In the genomic region with DNA sequence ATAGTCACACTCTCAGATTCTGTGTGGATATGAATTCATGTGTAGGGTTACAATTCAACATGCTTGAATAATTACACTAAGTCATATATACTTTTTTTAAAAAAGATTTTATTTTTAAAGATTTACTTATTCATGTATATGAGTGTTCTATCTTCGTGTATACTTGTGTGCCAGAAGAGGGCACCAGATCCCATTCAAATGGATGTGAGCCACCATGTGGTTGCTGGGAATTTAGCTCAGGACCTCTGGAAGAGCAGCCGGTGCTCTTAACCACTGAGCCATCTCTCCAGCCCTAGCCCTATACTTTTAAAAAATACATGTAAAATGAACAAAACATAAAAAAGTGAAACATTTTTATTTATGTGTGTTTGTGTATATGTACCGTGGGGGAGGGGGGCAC, we compare ENCODE assay signal across 16 mouse cellular contexts. TPM values are rescaled to one million over a fixed set of nuclear protein-coding genes. Genes with fewer than 3 reads are reported as not detected.
A peak's percentile ranks its signal among the peaks of the same experiment; 100 is the strongest.
DNase-seq lines count a peak whose midpoint lies in the region; ATAC-seq and TF ChIP-seq lines count a peak whose summit lies in the region.
"Had no signal": no experiment of that assay in that cellular context is flagged by ENCODE, and none has a peak within 500 bp of the region (broad histone marks: within the 10 kb centered on the region; RNA-seq: fewer than 3 reads in every experiment).

No protein-coding gene starts in this region.

- in situ Hi-C loops in Patski (cut with MboI; ENCODE audit: low pct_unique_long_range_greater_than_20kb) = no loop called here

- H3K27me3 ChIP-seq in E14TG2a.4 (ENCODE audit: insufficient read depth, low read length) (no peaks in the 10 kb centered on the region), Patski (no peaks in the 10 kb centered on the region)
- H3K27me3 ChIP-seq in hindbrain, embryonic 16.5 days (replicated peaks; ENCODE audit: control insufficient read depth, insufficient read depth, low read length) = no peaks in the 10 kb centered on the region
- no peaks in the 10 kb centered on the region for H3K27me3 ChIP-seq in liver, embryonic 12.5 days (replicated peaks)
- H3K27me3 ChIP-seq: forebrain, embryonic 13.5 days; heart, embryonic 12.5 days; hindbrain, embryonic 15.5 days had no signal

- H3K4me1 ChIP-seq in E14TG2a.4 (replicated peaks; ENCODE audit: low read depth, low read length) = peaks cover 50% of the 10 kb centered on the region
- H3K4me1 ChIP-seq in hindbrain, embryonic 16.5 days (ENCODE audit: control insufficient read depth, insufficient read depth, low read depth, low read length) = no peaks in the 10 kb centered on the region
- H3K4me1 ChIP-seq in liver, embryonic 12.5 days = no peaks in the 10 kb centered on the region
- H3K4me1 ChIP-seq: embryonic facial prominence, embryonic 10.5 days; forebrain, embryonic 13.5 days; hindbrain, embryonic 15.5 days had no signal

- no peaks in the 10 kb centered on the region for H3K9me3 ChIP-seq in E14TG2a.4 (ENCODE audit: low read length)
- H3K9me3 ChIP-seq in hindbrain, embryonic 16.5 days (ENCODE audit: control insufficient read depth, low read length) = no peaks in the 10 kb centered on the region
- no peaks in the 10 kb centered on the region for H3K9me3 ChIP-seq in liver, embryonic 12.5 days (replicated peaks)
- H3K9me3 ChIP-seq: forebrain, embryonic 13.5 days; heart, embryonic 12.5 days; hindbrain, embryonic 15.5 days had no signal

- POLR2A ChIA-PET in Patski (lab: Charles Lee) = interaction anchor here (1.1 kb wide), 1 partner anchor 112 kb away, joined by 4 read pairs; no protein-coding TSS in a partner anchor

- H3K36me3 ChIP-seq in E14TG2a.4 (ENCODE audit: insufficient read depth, low read length) = peaks cover 63% of the 10 kb centered on the region
- H3K36me3 ChIP-seq in hindbrain, embryonic 16.5 days (ENCODE audit: control insufficient read depth, insufficient read depth, low read length) = peaks cover 21% of the 10 kb centered on the region
- H3K36me3 ChIP-seq in liver, embryonic 12.5 days = peaks cover 75% of the 10 kb centered on the region

- TF ChIP-seq CTCF in left cerebral cortex, adult 2 months (IDR thresholded peaks at IDR 0.05) = peak; percentile 4; the same call in 1 of the 2 replicates
- peak; percentile 37 for TF ChIP-seq CTCF in E14TG2a.4 (conservative IDR thresholded peaks at IDR 0.05; ENCODE audit: low read length)
- TF ChIP-seq CTCF in Patski (IDR thresholded peaks at IDR 0.05) = peak; percentile 30

- CTCF ChIA-PET in Patski (lab: Charles Lee) = interaction anchor here (1.2 to 1.8 kb wide), 3 partner anchors 8 to 10 kb away, joined by 3 to 8 read pairs (median 3); no protein-coding TSS in a partner anchor

- H3K27ac ChIP-seq in left cerebral cortex, adult 2 months = no peak overlapping the region
- H3K27ac ChIP-seq in hindbrain, embryonic 16.5 days (ENCODE audit: low read depth, low read length) = no peak overlapping the region
- no peak overlapping the region for H3K27ac ChIP-seq in liver, embryonic 12.5 days
- H3K27ac ChIP-seq: embryonic facial prominence, embryonic 10.5 days; forebrain, embryonic 13.5 days; hindbrain, embryonic 15.5 days had no signal

- DNase-seq in left cerebral cortex, adult 2 months (ENCODE audit: extremely low spot score in 1 of 2, low spot score in 2 of 2) = no peak
- no peak for DNase-seq in left cerebral cortex, postnatal 10 days (ENCODE audit: extremely low spot score in 1 of 2, low spot score in 2 of 2)
- no peak for DNase-seq in Patski (ENCODE audit: low read depth, low spot score)
- DNase-seq: adrenal gland, adult 2 months; adrenal gland, postnatal 25 days; cerebellum, adult 18-20 months; forebrain, postnatal 0 days; gastrocnemius, postnatal 14 days had no signal

- H3K4me2 ChIP-seq in hindbrain, embryonic 16.5 days (ENCODE audit: low read length) = no peak overlapping the region
- H3K4me2 ChIP-seq in liver, embryonic 12.5 days = no peak overlapping the region
- H3K4me2 ChIP-seq: forebrain, embryonic 13.5 days; heart, embryonic 12.5 days; hindbrain, embryonic 15.5 days had no signal

- no peak overlapping the region for H3K4me3 ChIP-seq in left cerebral cortex, adult 2 months
- H3K4me3 ChIP-seq in E14TG2a.4 (replicated peaks; ENCODE audit: low read length) = no peak overlapping the region
- no peak overlapping the region for H3K4me3 ChIP-seq in hindbrain, embryonic 16.5 days (ENCODE audit: low read length)
- H3K4me3 ChIP-seq in liver, embryonic 12.5 days = no peak overlapping the region
- H3K4me3 ChIP-seq: embryonic facial prominence, embryonic 10.5 days; forebrain, embryonic 13.5 days; heart, embryonic 12.5 days; hindbrain, embryonic 15.5 days had no signal

- ATAC-seq in Patski = no peak
- ATAC-seq in hindbrain, embryonic 16.5 days = no peak
- ATAC-seq in liver, embryonic 12.5 days = no peak
- ATAC-seq: forebrain, embryonic 13.5 days; inflammation-experienced regulatory T-cells, adult 6 months had no signal

- H3K9ac ChIP-seq in hindbrain, embryonic 16.5 days (ENCODE audit: low read depth, low read length) = no peak overlapping the region
- no peak overlapping the region for H3K9ac ChIP-seq in liver, embryonic 12.5 days
- H3K9ac ChIP-seq: forebrain, embryonic 13.5 days; forebrain, postnatal 0 days; heart, embryonic 12.5 days; hindbrain, embryonic 15.5 days had no signal

- WGBS in hindbrain, embryonic 16.5 days = 97% methylated on average over 3 of the region's 3 CpGs
- WGBS in liver, embryonic 12.5 days (ENCODE audit: insufficient replicate concordance) = 80% methylated on average over 3 of the region's 3 CpGs

- intact Hi-C loops in left cerebral cortex, adult 2 months (cut with DNase I) = loop anchor here (5.0 kb wide), 1 partner anchor 45 kb away; no protein-coding TSS in a partner anchor
- intact Hi-C loops in left cerebral cortex, postnatal 10 days (cut with DNase I) = no loop called here

RNA-seq across cellular contexts. Expression of a gene that starts 26.3 kb away (rescaled TPM):
- total RNA-seq in left cerebral cortex, adult 2 months (2021) = 10 to 100 TPM; 29.8 to 29.9 TPM
- 10 to 100 TPM; 26.9 to 29.0 TPM for total RNA-seq in left cerebral cortex, postnatal 10 days (2021)
- polyA plus RNA-seq in Patski (2021) = 38.3 TPM
- polyA plus RNA-seq in hindbrain, embryonic 16.5 days (2015; fragmentation: Nextera tagmentation; extraction: Ambion mirVana) = 42.6 and 43.0 TPM in 2 replicates
- polyA plus RNA-seq in liver, embryonic 12.5 days (2016; fragmentation: Nextera tagmentation; extraction: Ambion mirVana) = 25.9 and 26.9 TPM in 2 replicates

RNA-seq across cellular contexts. Expression of a gene that starts 57.8 kb away (rescaled TPM):
- total RNA-seq in left cerebral cortex, adult 2 months (2021) = 10 to 100 TPM; 70.5 to 71.3 TPM
- 10 to 100 TPM; 86.7 to 89.3 TPM for total RNA-seq in left cerebral cortex, postnatal 10 days (2021)
- polyA plus RNA-seq in Patski (2021) = 74.9 TPM
- polyA plus RNA-seq in hindbrain, embryonic 16.5 days (2015; fragmentation: Nextera tagmentation; extraction: Ambion mirVana) = 142 and 147 TPM in 2 replicates
- polyA plus RNA-seq in liver, embryonic 12.5 days (2016; fragmentation: Nextera tagmentation; extraction: Ambion mirVana) = 33.3 and 36.5 TPM in 2 replicates
